Mouse (Mus musculus): ENCODE data around the gene Fndc8.

- TF ChIP-seq POLR2A (IDR thresholded peaks at IDR 0.05; ENCODE audit: borderline replicate concordance, extremely low read depth, insufficient read depth, insufficient read length, poor library complexity, severe bottlenecking) (no peak), CTCF (IDR thresholded peaks at IDR 0.05; ENCODE audit: borderline replicate concordance, extremely low read depth, insufficient read depth, insufficient read length) (no peak)
These were observed 13.9 kb downstream of the Fndc8 start for GRCm38 (mm10) chr11:82905816-82906215.
